Mouse (Mus musculus): ENCODE results near the gene Plch2. TPM values are rescaled to one million over a fixed set of nuclear protein-coding genes. Genes with fewer than 3 reads are reported as not detected.

The Plch2 gene
- total RNA-seq, 1 experiment from 2014 or later, result 0.33 TPM

DNA sequence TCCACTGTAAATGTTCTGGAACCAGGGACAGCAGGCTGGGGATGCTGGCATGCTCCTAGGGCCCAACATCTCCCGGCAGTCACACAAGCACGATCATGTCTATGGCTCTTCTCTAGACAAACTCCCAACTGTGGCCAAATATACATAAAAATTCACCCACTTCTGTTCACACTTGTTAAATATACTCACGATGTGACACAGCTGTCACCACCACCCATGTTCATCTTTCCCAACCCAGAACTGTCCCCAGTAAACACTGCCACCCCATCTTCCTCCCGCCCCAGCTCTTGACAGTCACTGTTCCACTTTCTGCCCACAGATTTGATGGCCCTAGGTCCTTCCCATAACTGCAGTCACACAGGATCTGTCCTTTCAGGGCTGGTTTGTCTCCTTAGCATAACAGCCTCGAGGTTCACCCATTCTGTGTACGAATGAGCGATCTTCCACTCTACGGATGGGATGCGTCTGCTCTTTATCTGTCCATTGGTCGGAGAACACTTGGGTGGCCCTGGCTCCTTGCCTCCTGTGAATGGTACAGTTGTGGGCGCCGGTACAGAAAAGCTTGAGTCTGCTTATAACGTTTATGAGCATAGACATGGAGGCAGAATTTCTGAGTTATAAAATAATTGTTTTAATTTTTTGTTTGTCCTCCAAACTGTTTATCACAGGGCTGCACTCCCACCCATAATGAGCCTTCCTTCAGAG, 99.1 kb downstream of the Plch2 start:
- DNase-seq, result no peak

DNA sequence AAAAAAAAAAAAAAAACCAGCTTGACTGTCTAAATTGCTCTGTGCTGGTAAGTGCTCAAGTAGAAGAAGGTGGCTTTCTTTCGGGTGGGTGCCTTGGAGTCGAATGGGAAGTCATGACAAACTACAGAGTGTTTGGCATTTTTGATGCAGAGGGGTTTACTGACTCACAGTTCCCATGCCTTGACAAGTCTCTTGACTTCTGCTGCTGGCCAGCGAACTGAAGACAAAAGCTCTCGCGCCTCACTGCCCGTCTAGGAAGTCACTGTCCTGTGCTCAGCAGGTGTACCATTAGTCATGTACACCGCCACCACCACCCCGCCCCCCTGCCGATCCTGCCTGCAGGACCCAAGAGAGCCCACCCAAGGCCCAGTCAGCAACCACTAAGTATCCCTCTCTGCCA, 100.0 kb downstream of the Plch2 start:
- DNase-seq, result no peak

DNA sequence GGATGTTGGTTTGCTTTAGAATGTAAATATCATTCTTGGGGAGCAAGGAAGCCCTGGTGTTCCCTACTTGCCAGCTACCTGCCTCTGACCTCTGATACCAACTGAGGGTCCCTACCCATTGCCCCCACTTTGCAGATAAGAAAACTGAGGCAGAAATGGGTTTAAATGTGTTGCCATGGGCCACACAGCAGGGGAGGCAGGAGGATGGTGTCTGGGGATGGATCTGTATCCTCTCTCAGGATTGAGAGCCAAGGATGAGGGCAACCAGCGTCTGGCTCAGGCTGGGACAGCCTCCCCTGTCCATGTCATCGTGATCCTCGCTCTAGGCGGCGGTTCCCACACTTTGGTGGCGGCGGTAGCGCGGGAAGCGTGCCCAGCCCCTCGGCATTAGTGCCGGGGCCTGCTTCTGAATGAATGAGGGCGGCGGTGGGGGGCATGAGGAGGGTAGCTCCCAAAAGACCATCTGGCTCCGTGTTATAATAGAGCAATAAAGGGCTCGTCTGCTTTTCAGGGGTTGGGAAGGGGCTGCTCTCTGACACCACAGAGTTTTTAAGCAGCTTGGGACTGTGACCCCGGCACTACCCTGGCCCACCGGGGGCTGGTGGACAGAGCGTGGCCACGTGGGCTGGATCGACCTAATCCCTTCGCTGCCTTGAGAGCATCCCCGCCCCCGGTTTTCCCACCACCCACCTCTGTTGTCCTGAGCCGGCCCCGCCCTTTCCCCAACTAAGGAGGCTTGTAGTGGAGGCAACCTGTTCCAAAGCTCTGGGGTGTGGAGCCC, 103.9 kb downstream of the Plch2 start:
- peak; percentile 2 for DNase-seq

- peak; percentile 3 for DNase-seq
Measured at GRCm38 (mm10) chr4:154949589-154949982, 107.0 kb downstream of the Plch2 start.

GRCm38 (mm10) chr4:154948940-154949588, 107.5 kb downstream of the Plch2 start:
- no peak for DNase-seq

GRCm38 (mm10) chr4:154948066-154948939, 108.3 kb downstream of the Plch2 start:
- no peak for DNase-seq

GRCm38 (mm10) chr4:154946319-154946718, 110.3 kb downstream of the Plch2 start:
- DNase-seq, result peak; percentile 81

- DNase-seq, result peak; percentile 89
Measured at GRCm38 (mm10) chr4:154944121-154944590, 112.4 kb downstream of the Plch2 start.

DNA sequence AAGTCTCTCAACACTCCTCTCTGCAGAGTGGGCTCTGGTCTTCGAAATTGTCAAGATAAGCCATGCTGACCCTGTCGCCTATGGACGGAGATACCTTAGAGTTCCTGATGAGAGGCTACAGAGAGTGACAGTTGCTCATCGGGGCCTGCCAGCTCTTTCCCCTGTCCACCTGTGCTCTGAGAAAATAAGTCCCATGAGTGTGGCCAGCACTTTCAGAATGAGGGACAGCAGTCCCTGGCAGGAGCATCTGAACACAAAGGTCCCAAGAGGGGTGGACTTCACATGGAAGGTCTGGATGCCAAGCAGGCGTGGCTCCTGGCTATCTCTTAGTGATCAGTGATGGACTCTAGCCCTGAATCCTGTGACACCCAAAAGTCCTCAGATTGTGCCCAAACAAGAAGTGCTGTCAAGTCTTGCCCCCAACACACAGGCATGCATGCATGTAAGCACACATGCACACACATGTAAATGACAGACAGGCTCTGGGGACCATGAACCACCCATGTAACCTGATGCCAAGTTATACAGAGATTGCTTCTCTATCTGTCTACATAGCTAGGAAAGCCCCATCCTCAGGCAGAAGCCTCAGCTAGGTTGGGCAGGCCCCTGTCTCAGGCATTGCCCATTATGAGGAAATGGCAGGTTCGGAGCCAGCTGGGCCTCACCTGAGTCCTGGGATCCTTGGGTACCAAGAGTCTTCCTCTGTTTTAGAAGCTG, 113.1 kb downstream of the Plch2 start:
- DNase-seq, result no peak

DNA sequence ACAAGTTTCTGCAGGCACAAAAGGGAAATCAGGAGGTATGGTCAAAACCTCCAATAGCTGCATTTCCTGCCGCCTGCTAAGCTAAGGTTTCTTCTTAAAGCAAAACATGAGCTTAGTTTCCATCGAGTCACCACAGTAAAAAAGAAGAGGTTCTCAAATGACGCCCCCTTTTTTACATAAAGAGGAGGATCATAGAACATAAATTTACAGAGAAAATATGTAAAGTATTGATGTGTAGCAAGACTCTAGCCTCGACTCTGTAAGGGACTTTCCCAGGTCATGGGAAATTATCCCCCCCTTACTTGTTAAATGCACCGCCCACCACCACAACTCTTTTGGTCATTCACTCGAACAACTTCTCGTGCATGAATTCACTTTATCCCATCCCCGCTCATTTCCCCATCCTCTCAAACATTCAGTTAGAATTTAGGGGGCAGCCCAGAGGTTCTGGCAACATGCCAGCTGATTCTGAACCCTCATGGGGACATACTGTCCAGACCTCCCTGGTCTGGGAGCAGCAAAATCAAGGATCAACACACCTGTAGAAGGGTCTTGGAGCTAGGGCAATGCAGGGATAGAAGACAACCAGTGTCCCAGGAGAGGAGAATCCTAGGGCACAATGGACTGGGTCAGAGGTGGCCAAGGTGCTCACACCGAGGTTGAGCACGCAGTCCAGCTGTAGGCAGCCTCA, 113.8 kb downstream of the Plch2 start:
- no peak for DNase-seq

DNA sequence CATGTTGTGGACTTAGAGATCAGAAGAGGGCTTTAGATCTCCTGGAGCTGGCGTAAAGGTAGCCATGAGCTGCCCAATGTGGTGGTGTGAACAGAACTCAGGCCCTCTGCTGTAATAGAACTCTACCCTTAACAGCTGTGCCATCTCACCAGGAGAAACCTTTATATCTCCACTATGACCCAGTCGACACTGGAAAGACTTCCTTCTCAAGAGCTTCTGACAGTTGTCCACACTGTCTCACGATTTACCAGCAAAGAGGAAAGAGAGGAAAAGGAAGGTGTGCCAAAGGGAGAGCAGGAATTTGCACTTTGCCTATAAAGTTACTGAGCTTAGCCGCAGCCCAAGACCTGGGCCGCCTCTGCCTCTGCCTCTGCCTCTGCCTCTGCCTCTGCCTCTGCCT, 114.8 kb downstream of the Plch2 start:
- DNase-seq, result no peak

DNA sequence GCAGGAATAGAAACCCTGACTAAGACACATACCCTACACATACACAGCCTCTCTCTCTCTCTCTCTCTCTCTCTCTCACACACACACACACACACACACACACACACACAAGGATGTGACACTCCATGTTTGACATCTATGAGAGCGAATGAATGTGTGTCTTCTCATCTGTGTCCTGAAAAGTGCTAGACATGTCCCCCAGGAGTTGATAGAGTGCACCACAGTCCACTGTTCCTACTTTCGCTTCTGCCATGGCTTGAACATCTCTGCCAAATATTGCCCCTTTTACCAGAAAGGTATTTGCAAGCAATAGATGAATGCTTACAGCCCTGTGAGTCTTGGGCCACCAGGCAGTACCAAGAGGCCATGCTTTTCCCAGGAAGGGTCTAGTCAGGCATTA, 116.4 kb downstream of the Plch2 start:
- no peak for DNase-seq

DNA sequence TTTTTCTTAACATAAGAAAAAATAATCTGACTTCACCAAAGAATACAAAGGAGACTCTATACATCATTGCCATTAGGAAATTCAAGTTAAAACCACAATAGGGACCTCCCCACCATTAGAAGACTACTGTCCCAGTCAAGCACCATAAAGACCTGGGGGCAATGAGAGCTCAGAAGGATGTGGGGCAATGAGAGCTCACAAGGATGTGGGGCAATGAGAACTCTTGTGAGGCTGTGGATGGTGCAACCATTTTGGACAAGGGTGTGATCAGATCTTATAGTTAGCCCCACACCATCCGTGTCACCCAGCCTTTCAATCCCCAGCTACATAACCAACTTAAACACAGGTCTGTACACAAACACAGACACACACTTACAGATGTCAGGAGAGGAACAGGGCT, 118.8 kb downstream of the Plch2 start:
- no peak for DNase-seq

DNA sequence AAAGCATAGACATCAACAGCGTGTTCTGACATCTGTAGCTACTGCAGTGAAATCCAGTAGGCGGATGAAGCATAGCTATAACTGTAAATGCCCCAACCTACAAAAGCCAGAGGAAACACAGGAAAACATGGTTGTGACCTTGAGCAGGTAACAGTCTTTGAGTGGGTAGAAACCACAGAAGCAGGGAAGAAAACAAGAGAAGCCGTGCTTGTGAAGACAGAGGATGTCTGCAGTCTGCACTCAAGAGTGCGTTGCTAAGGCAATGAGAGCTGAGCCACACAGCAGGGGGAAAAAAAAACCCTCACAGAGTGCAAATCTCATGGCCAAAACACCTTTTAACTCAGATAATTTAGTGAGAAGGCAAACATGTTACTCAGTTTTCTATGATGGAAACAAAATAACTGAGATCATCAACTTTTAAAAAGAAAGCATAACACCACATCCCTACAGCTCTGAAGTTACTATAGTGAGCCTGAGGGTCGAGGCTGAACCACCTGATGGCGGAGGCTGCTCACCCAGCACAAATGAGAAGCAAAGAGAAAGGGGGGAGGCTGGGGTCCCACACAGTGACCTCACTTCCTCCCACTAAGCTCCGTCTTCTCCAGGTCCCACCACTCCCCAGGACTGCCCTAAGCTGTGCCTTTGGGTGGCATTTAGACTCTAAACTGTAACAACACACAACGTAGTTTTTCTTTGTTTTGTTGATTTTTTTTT, 119.9 kb downstream of the Plch2 start:
- no peak for DNase-seq

DNA sequence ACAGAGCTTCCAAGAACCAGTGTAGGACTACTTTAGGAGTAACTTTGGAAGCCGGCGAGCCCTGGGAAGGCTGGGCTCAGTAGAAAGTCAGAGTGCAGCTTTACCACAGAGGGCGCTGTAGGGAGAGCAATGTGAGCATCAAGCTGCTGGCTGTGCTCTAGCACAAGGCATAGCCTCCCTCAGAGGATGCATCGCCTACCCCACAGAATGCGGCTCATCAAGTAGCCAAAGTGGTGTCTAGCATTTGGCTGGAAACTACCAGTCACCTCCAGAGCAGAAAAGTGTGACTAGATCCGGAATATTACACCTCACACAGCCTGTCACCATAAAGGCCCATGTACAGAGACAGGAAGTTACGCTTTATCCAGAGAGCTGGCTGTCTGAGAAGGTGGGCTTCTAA, 120.8 kb downstream of the Plch2 start:
- peak; percentile 25 for DNase-seq

- DNase-seq, result no peak
Measured at GRCm38 (mm10) chr4:154934800-154935199, 121.8 kb downstream of the Plch2 start.

DNA sequence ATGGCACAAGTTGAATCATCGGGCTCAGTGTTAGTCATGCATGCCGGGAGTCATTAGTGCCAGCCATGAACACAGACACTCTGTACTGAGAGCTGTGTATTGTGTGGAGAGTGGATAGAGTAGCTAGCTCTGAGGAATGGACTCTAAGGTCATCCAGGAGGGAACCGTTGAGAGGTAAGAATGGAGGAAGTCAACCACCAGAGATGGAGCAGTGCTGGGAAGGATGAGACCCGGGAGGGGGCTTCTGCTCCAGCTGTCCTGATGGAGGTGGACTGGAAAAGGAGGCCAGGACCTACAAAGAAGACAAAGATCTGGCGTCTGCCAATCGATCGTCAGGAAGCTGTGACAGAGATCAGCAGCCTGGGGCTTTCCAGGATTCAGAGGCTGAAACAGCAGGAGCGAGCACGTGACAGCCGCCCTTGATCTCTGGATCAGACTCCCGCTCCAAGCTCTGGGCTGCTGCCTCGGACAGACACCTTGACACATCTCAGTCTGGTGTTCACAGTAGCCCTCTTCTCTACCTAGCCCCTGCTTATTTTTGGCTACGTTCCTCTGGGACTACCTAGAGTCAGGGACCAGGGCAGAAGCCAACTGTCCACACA, 123.2 kb downstream of the Plch2 start:
- peak; percentile 32 for DNase-seq
